Mouse (Mus musculus) MEL (cell line): ENCODE results near the gene Itgb6.

ENCODE experiments used
- CTCF ChIP-seq, 3 experiments: IDR thresholded peaks in 2 of 3; conservative IDR thresholded peaks in 1 of 3; 2 replicates each; pipeline ENCODE4 v1.5.1; 2011 to 2012; ENCODE audit warnings: low read length in 3 of 3, low read depth in 2 of 3, mild to moderate bottlenecking in 2 of 3, improper control_type of control experiment in 1 of 3, inconsistent platforms in 1 of 3, mixed read lengths in 1 of 3, moderate library complexity in 1 of 3; ENCODE audit not compliant: control insufficient read depth in 1 of 3, insufficient read depth in 1 of 3, poor library complexity in 1 of 3, severe bottlenecking in 1 of 3
- EP300 ChIP-seq, 2 experiments: IDR thresholded peaks; 2 replicates each; pipeline ENCODE4 v1.6.1; 2011; ENCODE audit warnings: improper control_type of control experiment in 2 of 2, low read length in 2 of 2, low read depth in 1 of 2, mild to moderate bottlenecking in 1 of 2
- GATA1 ChIP-seq: IDR thresholded peaks from 2 replicates; pipeline ENCODE4 v1.6.1; 2011; ENCODE audit warnings: low read depth, low read length, improper control_type of control experiment
- MAFK ChIP-seq: IDR thresholded peaks from 2 replicates; pipeline ENCODE4 v1.6.1; 2011; ENCODE audit warnings: low read depth, mild to moderate bottlenecking, low read length, improper control_type of control experiment, borderline replicate concordance
- POLR2A ChIP-seq, 2 experiments: IDR thresholded peaks; 2 replicates each; pipeline ENCODE4 v1.6.1; 2011 to 2012; ENCODE audit warnings: low read length in 2 of 2, mild to moderate bottlenecking in 2 of 2, control low read depth in 1 of 2, improper control_type of control experiment in 1 of 2, low read depth in 1 of 2, moderate library complexity in 1 of 2; ENCODE audit not compliant: control insufficient read depth in 1 of 2, insufficient read depth in 1 of 2, poor library complexity in 1 of 2
- TAL1 ChIP-seq: IDR thresholded peaks from 2 replicates; pipeline ENCODE4 v1.6.1; 2012; ENCODE audit warnings: mild to moderate bottlenecking, inconsistent platforms, low read length, moderate library complexity, mixed read lengths
- UBTF ChIP-seq: IDR thresholded peaks from 2 replicates; pipeline ENCODE4 v1.6.1; 2012; ENCODE audit warnings: low read depth, mild to moderate bottlenecking, inconsistent platforms, low read length, improper control_type of control experiment, moderate library complexity, borderline replicate concordance; ENCODE audit not compliant: insufficient read depth
- USF1 ChIP-seq: IDR thresholded peaks from 2 replicates; pipeline ENCODE4 v1.6.1; 2014; ENCODE audit warnings: low read depth, mild to moderate bottlenecking, inconsistent platforms, low read length, improper control_type of control experiment, moderate library complexity
- ZC3H11A ChIP-seq: IDR thresholded peaks from 2 replicates; pipeline ENCODE4 v1.6.1; 2012; ENCODE audit warnings: low read depth, mild to moderate bottlenecking, inconsistent platforms, low read length, improper control_type of control experiment

DNA sequence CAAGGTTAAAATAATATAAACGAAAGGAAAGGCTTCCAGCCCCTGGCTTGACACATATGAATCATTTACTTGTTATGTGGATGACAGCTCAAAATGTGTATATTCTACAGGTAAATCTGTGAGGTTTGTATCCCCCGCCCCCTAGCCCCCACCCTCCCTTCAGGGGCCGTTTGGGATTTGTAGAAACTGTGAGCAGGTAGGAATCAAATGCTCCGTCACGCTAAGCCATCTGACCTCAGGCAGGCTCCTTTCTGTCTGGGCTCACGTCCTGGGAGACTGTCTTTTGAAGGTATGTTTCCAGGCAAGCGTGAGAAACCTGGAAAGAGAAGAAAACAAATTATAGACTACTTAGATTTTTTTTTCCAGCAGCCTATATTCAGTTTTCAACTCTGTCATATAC lies 48.0 kb downstream of the Itgb6 start:
- TF ChIP-seq GATA1: no peak
- no peak for TF ChIP-seq ZC3H11A
- TF ChIP-seq USF1: no peak
- TF ChIP-seq TAL1: no peak
- TF ChIP-seq CTCF (IDR thresholded peaks at IDR 0.05 in 2 of 3, conservative IDR thresholded peaks at IDR 0.05 in 1 of 3; ENCODE audit: control insufficient read depth in 1 of 3, insufficient read depth in 1 of 3, low read depth in 2 of 3, low read length in 3 of 3, poor library complexity in 1 of 3, severe bottlenecking in 1 of 3): no peak
- TF ChIP-seq EP300 (IDR thresholded peaks at IDR 0.05; ENCODE audit: low read depth in 1 of 2, low read length in 2 of 2): no peak
- no peak for TF ChIP-seq UBTF
- no peak for TF ChIP-seq POLR2A (IDR thresholded peaks at IDR 0.05; ENCODE audit: control insufficient read depth in 1 of 2, insufficient read depth in 1 of 2, low read depth in 1 of 2, low read length in 2 of 2, poor library complexity in 1 of 2)
- no peak for TF ChIP-seq MAFK
